Mouse (Mus musculus): ENCODE data around the gene Prr18.

Prr18 gene

DNA sequence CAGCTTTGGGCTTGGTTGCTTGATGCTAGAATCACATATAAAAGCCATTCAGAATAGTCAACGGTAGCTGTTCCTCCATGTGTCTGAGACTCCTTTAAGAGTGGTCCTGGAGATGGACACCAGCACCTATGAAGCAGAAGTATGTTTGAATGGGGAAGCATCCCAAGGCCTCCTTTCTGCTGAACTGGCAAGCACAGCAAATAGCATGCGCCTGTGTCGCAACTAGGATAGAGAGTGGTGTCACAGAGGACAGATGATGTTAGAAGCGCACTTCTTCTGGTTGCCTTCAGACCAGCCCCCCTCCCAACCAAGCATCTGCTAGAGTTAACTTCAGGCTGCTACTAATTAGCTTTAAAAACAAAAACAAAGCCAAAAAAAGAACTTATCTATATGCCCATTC lies 53.2 kb downstream of the Prr18 start:
- no peak for DNase-seq
